Mouse (Mus musculus) erythroblast, embryonic 14.5 days (primary cell): ENCODE data around the gene Tekt4.

Experiments used
- GATA1 ChIP-seq: IDR thresholded peaks from 2 replicates; pipeline ENCODE4 v1.6.1; 2012; ENCODE audit warnings: low read length, inconsistent platforms, mixed read lengths
- TAL1 ChIP-seq: IDR thresholded peaks from 3 replicates; pipeline ENCODE4 v1.6.1; 2012; ENCODE audit warnings: low read length, inconsistent platforms, mixed read lengths

DNA sequence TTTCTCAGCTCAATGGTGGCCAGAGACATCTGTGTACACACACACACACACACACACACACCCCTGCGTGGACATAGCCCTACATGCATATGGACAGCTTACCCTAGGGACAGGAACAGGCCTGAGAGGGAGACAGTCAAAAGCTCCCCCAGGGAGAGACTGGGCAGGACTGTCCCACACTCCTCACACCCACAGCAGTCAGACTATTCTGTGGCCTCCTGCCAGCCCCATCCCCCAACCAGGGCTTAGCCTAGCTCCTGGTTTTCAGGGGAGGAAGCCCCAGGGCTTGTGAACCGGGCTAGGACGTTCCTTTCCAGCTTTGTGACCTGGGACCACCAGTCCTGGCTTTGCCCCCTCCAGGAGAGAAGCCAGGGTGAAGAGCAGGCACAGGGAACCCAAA lies 38.2 kb upstream of the Tekt4 start:
- no peak for TF ChIP-seq TAL1
- TF ChIP-seq GATA1, result no peak
